Comparison of ENCODE assay signal across 12 mouse cellular contexts in genomic region chr17:7269151-7269806, GRCm38 (mm10). TPM values are rescaled to one million over a fixed set of nuclear protein-coding genes. Genes with fewer than 3 reads are reported as not detected.
DNase-seq lines count a peak whose midpoint lies in the region; ATAC-seq and TF ChIP-seq lines count a peak whose summit lies in the region.
"Had no signal": no experiment of that assay in that cellular context is flagged by ENCODE, and none has a peak within 500 bp of the region (broad histone marks: within the 10 kb centered on the region; RNA-seq: fewer than 3 reads in every experiment).

No protein-coding gene starts in this region.

- no peak overlapping the region for H3K9ac ChIP-seq in midbrain, postnatal 0 days (replicated peaks; ENCODE audit: low read length, poor library complexity, severe bottlenecking)
- peak overlapping the region; percentile 54; the same call in 1 of the 2 replicates for H3K9ac ChIP-seq in heart, embryonic 12.5 days
- H3K9ac ChIP-seq in intestine, embryonic 16.5 days (ENCODE audit: low read depth, low read length), result peak overlapping the region; percentile 27; the same call in 1 of the 2 replicates
- no peak overlapping the region for H3K9ac ChIP-seq in stomach, embryonic 14.5 days (replicated peaks; ENCODE audit: low read depth, low read length)

- peak overlapping the region; percentile 30 for H3K27ac ChIP-seq in midbrain, embryonic 10.5 days (replicated peaks)
- no peak overlapping the region for H3K27ac ChIP-seq in midbrain, postnatal 0 days (ENCODE audit: low read depth, low read length)
- peak overlapping the region; percentile 96 for H3K27ac ChIP-seq in heart, embryonic 12.5 days (ENCODE audit: poor library complexity, severe bottlenecking)
- 0 out of 2 replicates have a peak overlapping the region, but pooled peaks have one; percentile 13 for H3K27ac ChIP-seq in intestine, embryonic 16.5 days (ENCODE audit: low read length)
- peak overlapping the region; percentile 71; the same call in 1 of the 2 replicates for H3K27ac ChIP-seq in stomach, embryonic 14.5 days (ENCODE audit: low read length)
- H3K27ac ChIP-seq in thymus, adult 2 months (ENCODE audit: control insufficient read depth, insufficient read depth, low read length), result no peak overlapping the region

- peaks cover 61% of the 10 kb centered on the region for H3K4me1 ChIP-seq in midbrain, embryonic 10.5 days
- no peaks in the 10 kb centered on the region; the same call in 1 of the 2 replicates for H3K4me1 ChIP-seq in midbrain, postnatal 0 days (ENCODE audit: insufficient read depth, low read length)
- peaks cover 96% of the 10 kb centered on the region for H3K4me1 ChIP-seq in heart, embryonic 12.5 days (replicated peaks)
- peaks cover 48% of the 10 kb centered on the region for H3K4me1 ChIP-seq in intestine, embryonic 16.5 days (ENCODE audit: control insufficient read depth, insufficient read depth, low read length)
- peaks cover 44% of the 10 kb centered on the region for H3K4me1 ChIP-seq in stomach, embryonic 14.5 days (ENCODE audit: control insufficient read depth, insufficient read depth, low read length)
- no peaks in the 10 kb centered on the region for H3K4me1 ChIP-seq in thymus, adult 2 months (replicated peaks; ENCODE audit: control insufficient read depth, insufficient read depth, low read length)

- no peak for TF ChIP-seq POLR2A in thymus, adult 2 months (IDR thresholded peaks at IDR 0.05; ENCODE audit: control insufficient read depth, extremely low read depth, insufficient read depth, low read length, poor library complexity)

- no peak for TF ChIP-seq CTCF in midbrain, postnatal 0 days (IDR thresholded peaks at IDR 0.05)
- no peak for TF ChIP-seq CTCF in thymus, adult 2 months (IDR thresholded peaks at IDR 0.05; ENCODE audit: borderline replicate concordance, control insufficient read depth, extremely low read depth, insufficient read depth, low read length, poor library complexity)

- H3K36me3 ChIP-seq in midbrain, embryonic 10.5 days, result 0 out of 2 replicates have a peak, but pooled peaks cover 3% of the 10 kb centered on the region
- H3K36me3 ChIP-seq in midbrain, postnatal 0 days (ENCODE audit: insufficient read depth, low read length), result peaks cover 6% of the 10 kb centered on the region; the same call in 1 of the 2 replicates
- H3K36me3 ChIP-seq in heart, embryonic 12.5 days, result peaks cover 12% of the 10 kb centered on the region; the same call in 1 of the 2 replicates
- no peaks in the 10 kb centered on the region for H3K36me3 ChIP-seq in intestine, embryonic 16.5 days (ENCODE audit: control insufficient read depth, insufficient read depth, low read length)
- H3K36me3 ChIP-seq in stomach, embryonic 14.5 days (ENCODE audit: control insufficient read depth, insufficient read depth, low read length), result no peaks in the 10 kb centered on the region
- no peaks in the 10 kb centered on the region for H3K36me3 ChIP-seq in thymus, adult 2 months (ENCODE audit: control insufficient read depth, insufficient read depth, low read length)

- no peak for DNase-seq in midbrain, embryonic 10.5 days (ENCODE audit: low spot score)
- DNase-seq in midbrain, postnatal 0 days (ENCODE audit: low spot score), result no peak
- no peak for DNase-seq in thymus, adult 2 months
- DNase-seq in left cerebral cortex, postnatal 14 days (ENCODE audit: low spot score in 2 of 2), result no peak
- no peak for DNase-seq in cerebellum, adult 8-10 months
- DNase-seq: cerebellum, adult 2 months; kidney, postnatal 14 days had no signal

- no peak overlapping the region for H3K4me3 ChIP-seq in midbrain, embryonic 10.5 days
- H3K4me3 ChIP-seq in midbrain, postnatal 0 days (ENCODE audit: low read depth, low read length), result no peak overlapping the region
- no peak overlapping the region for H3K4me3 ChIP-seq in heart, embryonic 12.5 days
- H3K4me3 ChIP-seq in intestine, embryonic 16.5 days (ENCODE audit: low read length), result no peak overlapping the region
- H3K4me3 ChIP-seq in stomach, embryonic 14.5 days (ENCODE audit: low read depth, low read length), result no peak overlapping the region
- H3K4me3 ChIP-seq in thymus, adult 2 months (ENCODE audit: control insufficient read depth, insufficient read depth, low read length), result no peak overlapping the region

- intact Hi-C loops in left cerebral cortex, postnatal 14 days (cut with DNase I), result no loop called here

- H3K27me3 ChIP-seq in midbrain, embryonic 10.5 days (ENCODE audit: low read depth, poor library complexity, severe bottlenecking), result no peaks in the 10 kb centered on the region
- no peaks in the 10 kb centered on the region for H3K27me3 ChIP-seq in midbrain, postnatal 0 days (ENCODE audit: insufficient read depth, low read length)
- no peaks in the 10 kb centered on the region for H3K27me3 ChIP-seq in heart, embryonic 12.5 days (replicated peaks)
- H3K27me3 ChIP-seq in intestine, embryonic 16.5 days (replicated peaks; ENCODE audit: control insufficient read depth, insufficient read depth, low read length), result no peaks in the 10 kb centered on the region
- no peaks in the 10 kb centered on the region for H3K27me3 ChIP-seq in stomach, embryonic 14.5 days (ENCODE audit: control insufficient read depth, insufficient read depth, low read length)
- no peaks in the 10 kb centered on the region for H3K27me3 ChIP-seq in thymus, adult 2 months (ENCODE audit: control insufficient read depth, insufficient read depth, low read length)

- no peaks in the 10 kb centered on the region for H3K9me3 ChIP-seq in midbrain, embryonic 10.5 days (replicated peaks)
- H3K9me3 ChIP-seq in midbrain, postnatal 0 days (ENCODE audit: low read length), result no peaks in the 10 kb centered on the region
- H3K9me3 ChIP-seq in heart, embryonic 12.5 days (replicated peaks), result no peaks in the 10 kb centered on the region
- H3K9me3 ChIP-seq in intestine, embryonic 16.5 days (ENCODE audit: control insufficient read depth, low read length), result no peaks in the 10 kb centered on the region
- no peaks in the 10 kb centered on the region for H3K9me3 ChIP-seq in stomach, embryonic 14.5 days (ENCODE audit: control insufficient read depth, low read depth, low read length)

- 87% methylated on average over 12 of the region's 12 CpGs for WGBS in midbrain, embryonic 10.5 days
- 60% methylated on average over 12 of the region's 12 CpGs for WGBS in midbrain, postnatal 0 days
- WGBS in heart, embryonic 12.5 days, result 14% methylated on average over 12 of the region's 12 CpGs
- WGBS in intestine, embryonic 16.5 days, result 31% methylated on average over 12 of the region's 12 CpGs
- 32% methylated on average over 12 of the region's 12 CpGs for WGBS in stomach, embryonic 14.5 days
- 94% methylated on average over 12 of the region's 12 CpGs for WGBS in thymus, adult 2 months

- ATAC-seq in midbrain, postnatal 0 days (ENCODE audit: low FRiP score), result no peak
- ATAC-seq in heart, embryonic 12.5 days (ENCODE audit: insufficient number of reproducible peaks, low FRiP score), result peak; percentile 83
- peak; percentile 55 for ATAC-seq in intestine, embryonic 16.5 days
- ATAC-seq in stomach, embryonic 14.5 days (ENCODE audit: insufficient number of reproducible peaks, insufficient read depth, low FRiP score, low read depth), result peak; percentile 21; the same call in 1 of the 2 replicates
- ATAC-seq: forebrain, embryonic 16.5 days had no signal

- H3K4me2 ChIP-seq in midbrain, postnatal 0 days (ENCODE audit: low read depth, low read length, poor library complexity, severe bottlenecking), result no peak overlapping the region
- H3K4me2 ChIP-seq in heart, embryonic 12.5 days, result peak overlapping the region; percentile 23; the same call in 1 of the 2 replicates
- no peak overlapping the region for H3K4me2 ChIP-seq in intestine, embryonic 16.5 days (ENCODE audit: low read depth, low read length)
- no peak overlapping the region for H3K4me2 ChIP-seq in stomach, embryonic 14.5 days (replicated peaks; ENCODE audit: low read depth, low read length)

RNA-seq across cellular contexts. Expression of gene Tcp10a, which starts 55.2 kb away (rescaled TPM):
- not detected in 2 replicates for polyA plus RNA-seq in midbrain, embryonic 10.5 days (2016; fragmentation: Nextera tagmentation; extraction: Ambion mirVana)
- total RNA-seq in midbrain, postnatal 0 days (2014; rRNA removed), result not detected in 2 replicates
- polyA plus RNA-seq in midbrain, postnatal 0 days (2015; fragmentation: Nextera tagmentation; extraction: Ambion mirVana), result 0.11 TPM in 1 of 2 replicates, not detected in the other
- not detected in 2 replicates for polyA plus RNA-seq in heart, embryonic 12.5 days (2016; fragmentation: Nextera tagmentation; extraction: Ambion mirVana)
- polyA plus RNA-seq in intestine, embryonic 16.5 days (2015; fragmentation: Nextera tagmentation; extraction: Ambion mirVana), result not detected in 2 replicates
- polyA plus RNA-seq in stomach, embryonic 14.5 days (2014; fragmentation: Nextera tagmentation; extraction: Ambion mirVana), result not detected in 2 replicates
- not detected in 2 replicates for polyA plus RNA-seq in thymus, adult 2 months (2012; rRNA removed)
- under 1 TPM in 1 of 2 experiments, not detected in 1; 0.17 TPM for total RNA-seq in left cerebral cortex, postnatal 14 days (2021)
- polyA plus RNA-seq: forebrain, embryonic 16.5 days; limb, embryonic 14.5 days had no signal

Comparison
In these comparisons a context has a peak if more than half of its experiments do, and no peak if none do; other contexts are left out.
1. H3K27ac ChIP-seq: peak in midbrain, embryonic 10.5 days (single experiment), heart, embryonic 12.5 days (single experiment), intestine, embryonic 16.5 days (single experiment) and stomach, embryonic 14.5 days (single experiment); none in midbrain, postnatal 0 days (single experiment) and thymus, adult 2 months (single experiment).
2. H3K9ac ChIP-seq: peak in heart, embryonic 12.5 days (single experiment) and intestine, embryonic 16.5 days (single experiment); none in midbrain, postnatal 0 days (single experiment) and stomach, embryonic 14.5 days (single experiment).